Mouse (Mus musculus) liver, embryonic 12.5 days (tissue): ENCODE data around the gene Ncoa1. TPM values are rescaled to one million over a fixed set of nuclear protein-coding genes. Genes with fewer than 3 reads are reported as not detected.
A peak's percentile ranks its signal among the peaks of the same experiment; 100 is the strongest.

ENCODE experiments used
- ATAC-seq: fragments of 200-750 bp; cut with Nextera tagmentation; 2 replicates; pipeline ENCODE4 v1.8.0; 2017; ENCODE audit warnings: moderate number of reproducible peaks, mild to moderate bottlenecking, moderate library complexity
- H3K27ac ChIP-seq: fragments of 300-500 bp; sonication (generic); 2 replicates; pipeline ENCODE4 v1.5.1; 2016; ENCODE audit warnings: mild to moderate bottlenecking
- H3K27me3 ChIP-seq: fragments of 300-500 bp; sonication (generic); replicated peaks from 2 replicates; pipeline ENCODE4 v1.6.1; 2016; ENCODE audit warnings: mild to moderate bottlenecking, moderate library complexity
- H3K36me3 ChIP-seq: fragments of 300-500 bp; sonication (generic); 2 replicates; pipeline ENCODE4 v1.6.1; 2016; ENCODE audit warnings: mild to moderate bottlenecking, moderate library complexity
- H3K4me1 ChIP-seq: fragments of 300-500 bp; sonication (generic); 2 replicates; pipeline ENCODE4 v1.6.1; 2016
- H3K4me2 ChIP-seq: fragments of 300-500 bp; sonication (generic); 2 replicates; pipeline ENCODE4 v1.6.1; 2016; ENCODE audit warnings: mild to moderate bottlenecking, moderate library complexity
- H3K4me3 ChIP-seq: fragments of 300-500 bp; sonication (generic); 2 replicates; pipeline ENCODE4 v1.5.1; 2016; ENCODE audit warnings: mild to moderate bottlenecking, moderate library complexity
- H3K9ac ChIP-seq: fragments of 300-500 bp; sonication (generic); 2 replicates; pipeline ENCODE4 v1.6.1; 2016; ENCODE audit warnings: mild to moderate bottlenecking, moderate library complexity
- H3K9me3 ChIP-seq: fragments of 300-500 bp; sonication (generic); replicated peaks from 2 replicates; pipeline ENCODE4 v1.6.1; 2016; ENCODE audit warnings: mild to moderate bottlenecking, moderate library complexity
- WGBS: fragments of 180-500 bp; shearing (Covaris S2); methylation state at CpG from one replicate; pipeline ENCODE4 v1.1.7; 2016; ENCODE audit not compliant: insufficient replicate concordance; 5-methylcytosine and 5-hydroxymethylcytosine counted together
- polyA plus RNA-seq: library from polyadenylated mRNA; unstranded; fragments of >200 nt; fragmentation: Nextera tagmentation; extraction: Ambion mirVana; gene quantifications from 2 replicates; pipeline ENCODE4 v1.2.1, GENCODE M21; 2016

The Ncoa1 gene
- polyA plus RNA-seq, 1 experiment from 2014 or later, result 1.9 TPM

DNA sequence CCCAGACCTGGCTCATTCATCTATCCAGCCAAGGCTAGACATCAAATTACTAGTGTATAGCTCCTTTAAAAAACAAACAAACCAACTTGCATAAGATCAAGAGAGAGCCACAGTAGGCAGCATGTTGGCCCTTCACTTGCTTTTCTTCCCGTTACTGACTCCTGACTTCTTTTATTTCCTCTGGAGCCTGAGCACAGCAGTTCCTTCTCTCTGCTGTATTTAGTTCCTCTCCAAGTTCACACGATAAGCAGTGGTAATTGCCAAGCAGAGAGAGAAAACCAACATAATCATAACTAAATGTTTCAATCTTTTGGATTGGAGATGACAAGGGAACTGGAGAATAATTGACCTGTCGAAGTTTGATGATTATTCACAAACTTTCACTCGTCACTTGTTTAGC lies 244.2 kb downstream of the Ncoa1 start:
- Histone ChIP-seq H3K4me2 (peak overlapping the region; percentile 76), H3K27ac (peak overlapping the region; percentile 2; the same call in 1 of the 2 replicates), H3K9me3 (no peaks in the 10 kb centered on the region), H3K9ac (peak overlapping the region; percentile 78), H3K36me3 (peaks cover 51% of the 10 kb centered on the region), H3K4me1 (peaks cover 21% of the 10 kb centered on the region), H3K4me3 (peak overlapping the region; percentile 79), H3K27me3 (no peaks in the 10 kb centered on the region)
- 20% methylated on average over 4 of the region's 4 CpGs for WGBS
- no peak for ATAC-seq

DNA sequence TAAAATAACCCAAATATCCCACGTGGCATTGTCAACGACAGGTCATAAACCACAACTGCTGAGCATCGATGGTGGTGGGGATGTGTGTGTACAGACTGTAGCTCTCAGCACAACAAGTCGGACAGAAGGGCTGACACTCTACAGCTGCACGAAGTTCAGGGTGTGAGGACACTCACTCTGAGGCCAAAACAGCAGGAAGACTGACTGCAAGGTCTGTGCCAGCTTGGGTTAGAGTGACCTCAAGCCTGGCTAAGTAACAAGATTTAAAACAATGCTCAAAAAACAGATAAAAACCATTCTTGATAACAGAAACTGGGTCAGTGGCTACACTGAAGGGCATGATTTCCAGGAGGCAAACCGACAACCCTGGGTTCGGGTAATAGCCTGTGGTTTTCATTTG lies 246.8 kb downstream of the Ncoa1 start:
- H3K4me1 ChIP-seq, result peaks cover 21% of the 10 kb centered on the region
- no peaks in the 10 kb centered on the region for H3K9me3 ChIP-seq
- H3K9ac ChIP-seq, result no peak overlapping the region
- WGBS, result 81% methylated on average over 7 of the region's 7 CpGs
- no peak overlapping the region for H3K4me3 ChIP-seq
- peaks cover 64% of the 10 kb centered on the region for H3K36me3 ChIP-seq
- ATAC-seq, result no peak
- H3K27ac ChIP-seq, result no peak overlapping the region
- no peak overlapping the region for H3K4me2 ChIP-seq
- no peaks in the 10 kb centered on the region for H3K27me3 ChIP-seq

DNA sequence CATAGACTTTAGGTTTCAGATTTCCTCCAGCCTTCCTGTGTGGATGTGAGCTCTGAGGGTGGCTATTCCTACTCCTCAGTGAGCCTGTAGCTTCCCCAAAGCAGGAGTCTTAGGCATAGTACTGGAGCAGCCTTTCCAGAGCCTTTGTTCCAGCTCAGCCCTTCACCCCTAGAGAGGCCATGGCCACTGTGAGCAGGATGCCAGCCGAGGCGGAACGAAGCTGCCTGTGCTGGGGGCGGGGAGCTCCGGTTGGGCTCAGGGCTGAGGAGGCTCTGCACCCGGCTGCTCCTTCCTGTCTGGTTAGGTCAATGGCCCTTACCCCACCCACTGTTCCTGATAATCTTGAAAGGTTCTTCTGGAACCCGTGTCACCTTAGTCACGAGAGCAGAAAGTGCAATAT lies 264.1 kb downstream of the Ncoa1 start:
- H3K4me3 ChIP-seq, result no peak overlapping the region
- no peak overlapping the region for H3K27ac ChIP-seq
- no peaks in the 10 kb centered on the region for H3K4me1 ChIP-seq
- H3K36me3 ChIP-seq, result peaks cover 84% of the 10 kb centered on the region
- H3K27me3 ChIP-seq, result no peaks in the 10 kb centered on the region
- no peak for ATAC-seq
- H3K9me3 ChIP-seq, result no peaks in the 10 kb centered on the region
- 64% methylated on average over 8 of the region's 8 CpGs for WGBS
- no peak overlapping the region for H3K9ac ChIP-seq
- H3K4me2 ChIP-seq, result no peak overlapping the region

DNA sequence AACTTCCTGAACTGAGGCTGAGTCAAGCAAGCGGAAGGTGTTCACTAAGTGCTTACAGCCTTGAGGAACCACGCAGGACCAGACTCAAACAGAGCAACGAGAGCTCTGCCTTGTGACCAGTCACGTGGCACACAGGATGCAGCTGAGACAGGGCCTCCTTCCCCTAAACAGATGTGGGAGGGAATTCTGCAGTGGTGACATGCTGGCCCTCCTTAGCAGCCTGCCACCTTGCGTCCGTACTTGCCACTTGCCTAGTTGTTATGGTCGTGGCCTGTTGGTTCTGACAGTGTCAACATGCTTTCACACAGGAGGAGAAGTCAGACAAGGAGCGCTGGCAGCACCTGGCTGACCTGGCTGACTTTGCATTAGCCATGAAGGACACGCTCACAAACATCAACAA lies 265.8 kb downstream of the Ncoa1 start:
- no peak overlapping the region for H3K4me3 ChIP-seq
- no peaks in the 10 kb centered on the region for H3K9me3 ChIP-seq
- peaks cover 77% of the 10 kb centered on the region for H3K36me3 ChIP-seq
- no peak overlapping the region for H3K4me2 ChIP-seq
- no peak overlapping the region for H3K9ac ChIP-seq
- no peaks in the 10 kb centered on the region for H3K27me3 ChIP-seq
- no peak overlapping the region for H3K27ac ChIP-seq
- no peak for ATAC-seq
- WGBS, result 69% methylated on average over 9 of the region's 9 CpGs
- H3K4me1 ChIP-seq, result no peaks in the 10 kb centered on the region

- WGBS, result 89% methylated on average over 9 of the region's 9 CpGs
- Histone ChIP-seq H3K9ac (no peak overlapping the region), H3K27ac (no peak overlapping the region), H3K4me2 (no peak overlapping the region), H3K4me3 (no peak overlapping the region), H3K36me3 (peaks cover 71% of the 10 kb centered on the region), H3K27me3 (no peaks in the 10 kb centered on the region), H3K9me3 (no peaks in the 10 kb centered on the region), H3K4me1 (no peaks in the 10 kb centered on the region)
- ATAC-seq, result no peak
Measured at GRCm38 (mm10) chr12:4209196-4209595, 267.8 kb downstream of the Ncoa1 start.

DNA sequence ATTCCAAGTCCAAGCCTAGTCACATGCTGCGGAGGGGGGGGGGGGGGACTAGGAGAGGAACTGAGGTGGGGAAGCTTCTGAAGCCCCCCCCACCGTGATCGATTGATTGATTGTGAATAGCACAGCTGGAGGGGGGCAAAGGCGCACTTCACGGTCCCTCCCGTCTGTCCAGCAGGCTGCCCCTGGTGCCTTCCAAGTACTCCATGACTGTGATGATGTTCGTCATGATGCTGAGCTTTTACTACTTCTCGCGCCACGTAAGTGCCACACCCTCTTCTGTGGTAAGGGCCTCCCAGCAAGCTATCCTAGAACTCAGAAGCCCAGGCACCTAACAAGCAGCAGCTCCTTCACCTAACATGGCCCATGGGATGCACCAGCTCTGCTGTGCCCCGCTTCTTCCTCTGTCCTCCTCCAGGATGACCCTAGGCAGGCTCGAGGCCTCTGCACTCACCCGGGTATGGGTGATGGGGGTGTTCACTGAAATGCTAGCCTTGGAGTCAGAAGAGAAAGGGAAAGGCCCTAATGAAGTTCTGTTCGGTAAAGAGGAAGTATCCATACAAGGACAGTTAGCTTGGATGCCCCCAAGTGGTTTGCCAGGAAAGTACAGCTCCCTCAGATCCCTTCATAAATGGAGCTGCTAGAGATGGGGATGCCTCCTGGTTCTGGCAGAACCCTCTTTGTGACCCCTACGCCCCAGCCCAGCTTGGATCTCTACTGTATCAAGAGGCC lies 268.4 kb downstream of the Ncoa1 start:
- Histone ChIP-seq H3K4me3 (no peak overlapping the region), H3K27me3 (no peaks in the 10 kb centered on the region), H3K27ac (no peak overlapping the region), H3K9ac (no peak overlapping the region), H3K9me3 (no peaks in the 10 kb centered on the region), H3K4me1 (no peaks in the 10 kb centered on the region), H3K36me3 (peaks cover 65% of the 10 kb centered on the region), H3K4me2 (no peak overlapping the region)
- 71% methylated on average over 15 of the region's 15 CpGs for WGBS
- ATAC-seq, result no peak

DNA sequence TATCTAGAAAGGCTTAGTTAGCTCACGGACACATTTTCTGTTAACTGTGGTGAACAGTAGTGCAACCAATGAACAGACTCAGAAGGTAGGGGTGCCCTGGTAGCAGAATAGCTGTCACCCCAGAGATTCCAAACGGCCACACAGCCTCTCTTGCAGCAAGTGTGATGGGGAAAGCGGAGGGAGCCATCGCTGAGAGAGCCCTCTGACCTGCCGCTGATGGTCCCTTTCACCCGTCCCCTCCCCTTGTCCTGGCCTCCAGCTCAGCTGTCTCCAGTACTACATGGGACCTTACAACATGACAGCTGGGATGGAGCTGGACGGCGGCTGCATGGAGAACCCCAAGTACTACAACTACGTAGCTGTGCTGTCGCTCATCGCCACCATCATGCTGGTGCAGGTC lies 270.9 kb downstream of the Ncoa1 start:
- WGBS, result 89% methylated on average over 11 of the region's 11 CpGs
- Histone ChIP-seq H3K4me3 (no peak overlapping the region), H3K27ac (no peak overlapping the region), H3K9ac (no peak overlapping the region), H3K4me2 (no peak overlapping the region), H3K27me3 (no peaks in the 10 kb centered on the region), H3K36me3 (peaks cover 42% of the 10 kb centered on the region), H3K4me1 (no peaks in the 10 kb centered on the region), H3K9me3 (no peaks in the 10 kb centered on the region)
- no peak for ATAC-seq

- H3K27ac ChIP-seq, result no peak overlapping the region
- WGBS, result 65% methylated on average over 4 of the region's 4 CpGs
- no peak for ATAC-seq
Measured at GRCm38 (mm10) chr12:4202206-4202605, 274.8 kb downstream of the Ncoa1 start.

GRCm38 (mm10) chr12:4201454-4202200 lies 275.4 kb downstream of the Ncoa1 start:
- H3K9me3 ChIP-seq, result no peaks in the 10 kb centered on the region
- no peak overlapping the region for H3K4me2 ChIP-seq
- H3K27me3 ChIP-seq, result no peaks in the 10 kb centered on the region
- no peak overlapping the region for H3K9ac ChIP-seq
- no peak overlapping the region for H3K4me3 ChIP-seq
- ATAC-seq, result no peak
- H3K27ac ChIP-seq, result no peak overlapping the region
- H3K36me3 ChIP-seq, result peaks cover 18% of the 10 kb centered on the region; the same call in 1 of the 2 replicates
- 81% methylated on average over 13 of the region's 13 CpGs for WGBS
- no peaks in the 10 kb centered on the region for H3K4me1 ChIP-seq

More at GRCm38 (mm10) chr12:4202206-4202605, 274.8 kb downstream of the Ncoa1 start:
- Histone ChIP-seq H3K27me3 (no peaks in the 10 kb centered on the region), H3K9me3 (no peaks in the 10 kb centered on the region), H3K9ac (no peak overlapping the region), H3K4me2 (no peak overlapping the region), H3K36me3 (peaks cover 24% of the 10 kb centered on the region; the same call in 1 of the 2 replicates), H3K4me1 (no peaks in the 10 kb centered on the region), H3K4me3 (no peak overlapping the region)

- ATAC-seq, result no peak
- Histone ChIP-seq H3K27me3 (no peaks in the 10 kb centered on the region), H3K4me3 (no peak overlapping the region), H3K27ac (no peak overlapping the region), H3K9me3 (no peaks in the 10 kb centered on the region), H3K9ac (no peak overlapping the region), H3K36me3 (no peaks in the 10 kb centered on the region), H3K4me1 (no peaks in the 10 kb centered on the region), H3K4me2 (no peak overlapping the region)
- 85% methylated on average over 11 of the region's 11 CpGs for WGBS
Measured at GRCm38 (mm10) chr12:4199271-4199670, 277.7 kb downstream of the Ncoa1 start.

DNA sequence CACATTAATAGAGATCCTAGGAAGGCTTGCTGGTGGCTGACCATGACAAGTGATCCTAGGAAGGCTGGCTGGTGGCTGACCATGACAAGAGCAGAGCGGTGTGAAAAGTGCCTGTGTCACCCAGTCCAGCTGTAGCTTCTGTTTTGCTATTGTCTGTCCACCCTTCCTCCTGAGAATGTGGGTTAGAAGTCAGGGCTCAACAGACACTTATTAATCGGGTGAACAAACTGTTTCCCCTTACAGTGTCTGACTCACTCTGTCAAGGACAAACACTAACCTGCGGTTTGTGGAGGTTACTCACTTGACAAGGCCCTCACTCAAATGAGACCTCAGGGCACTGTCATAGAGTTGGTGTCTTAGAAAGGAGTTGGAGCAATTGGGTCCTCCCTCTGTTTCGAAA lies 278.3 kb downstream of the Ncoa1 start:
- no peak for ATAC-seq
- 74% methylated on average over 4 of the region's 4 CpGs for WGBS
- Histone ChIP-seq H3K36me3 (no peaks in the 10 kb centered on the region), H3K4me1 (no peaks in the 10 kb centered on the region), H3K9me3 (no peaks in the 10 kb centered on the region), H3K27me3 (no peaks in the 10 kb centered on the region), H3K27ac (no peak overlapping the region), H3K4me3 (no peak overlapping the region), H3K9ac (no peak overlapping the region), H3K4me2 (no peak overlapping the region)
